Mouse (Mus musculus) heart, adult 2 months (tissue): ENCODE data around the gene Gstm6.

Experiments used
- CTCF ChIP-seq: fragments of 200-600 bp; IDR thresholded peaks from 2 replicates; pipeline ENCODE4 v1.8.1; 2022; ENCODE audit warnings: antibody characterized with exemption, mild to moderate bottlenecking, moderate library complexity
- POLR2A ChIP-seq: fragments of 200-500 bp; IDR thresholded peaks from 2 replicates; pipeline ENCODE4 v1.6.1; 2011; ENCODE audit warnings: mild to moderate bottlenecking, low read depth, low read length, control low read depth; ENCODE audit not compliant: insufficient read depth

GRCm38 (mm10) chr3:107898691-107899090 lies 44.9 kb downstream of the Gstm6 start:
- TF ChIP-seq CTCF: no peak
- no peak for TF ChIP-seq POLR2A
